8 mouse cellular contexts compared by ENCODE assay signal in the genomic region with DNA sequence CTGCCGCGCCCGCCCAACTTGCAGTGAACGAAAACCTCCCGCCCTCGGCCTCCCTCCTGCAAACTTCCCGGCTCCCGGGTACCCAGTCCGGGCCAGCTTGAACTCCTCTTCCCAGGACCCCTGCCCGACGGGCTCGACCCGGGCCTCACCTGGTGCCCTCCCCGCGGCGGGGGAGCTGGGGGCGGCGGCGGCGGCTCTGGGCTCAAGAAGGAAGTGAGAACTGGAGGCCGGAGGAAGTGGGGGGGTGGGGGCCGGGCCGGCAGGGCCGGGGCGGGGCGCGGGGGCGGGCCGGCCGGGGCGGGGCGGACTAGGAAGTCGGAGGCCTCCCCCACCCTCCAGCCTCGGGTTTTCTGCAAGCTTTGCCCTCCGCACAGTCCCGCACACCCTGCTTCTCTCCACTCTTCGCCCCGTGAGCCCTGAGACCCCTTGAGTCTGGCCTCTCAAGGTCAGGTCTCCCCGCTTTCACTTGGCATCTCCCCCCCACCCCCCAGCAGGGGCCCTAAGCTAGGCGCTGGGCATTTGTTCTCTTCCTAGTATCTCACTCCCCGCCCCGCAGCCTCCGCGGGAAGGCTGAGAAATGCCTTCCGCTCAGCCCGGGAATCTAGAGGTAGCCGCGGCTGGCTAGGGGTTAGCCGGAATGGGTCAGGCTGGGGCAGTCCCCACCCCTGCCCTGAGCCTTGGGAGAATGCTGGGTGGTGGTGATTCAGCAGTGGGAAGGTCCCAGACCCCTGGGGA. TPM values are rescaled to one million over a fixed set of nuclear protein-coding genes. Genes with fewer than 3 reads are reported as not detected.
A peak's percentile ranks its signal among the peaks of the same experiment; 100 is the strongest.
DNase-seq lines count a peak whose midpoint lies in the region; ATAC-seq and TF ChIP-seq lines count a peak whose summit lies in the region.

No protein-coding gene starts in this region.

- H3K27ac ChIP-seq in forebrain, embryonic 10.5 days: peak overlapping the region; percentile 97
- peak overlapping the region; percentile 91 for H3K27ac ChIP-seq in heart, embryonic 16.5 days (ENCODE audit: low read length)
- peak overlapping the region; percentile 99 for H3K27ac ChIP-seq in lung, embryonic 15.5 days
- peak overlapping the region; percentile 88 for H3K27ac ChIP-seq in neural tube, embryonic 15.5 days (replicated peaks)

- no peaks in the 10 kb centered on the region for H3K9me3 ChIP-seq in E14TG2a.4 (ENCODE audit: low read length)
- no peaks in the 10 kb centered on the region for H3K9me3 ChIP-seq in forebrain, embryonic 10.5 days
- no peaks in the 10 kb centered on the region for H3K9me3 ChIP-seq in heart, embryonic 16.5 days (replicated peaks; ENCODE audit: control insufficient read depth, low read length)
- no peaks in the 10 kb centered on the region for H3K9me3 ChIP-seq in lung, embryonic 15.5 days
- no peaks in the 10 kb centered on the region for H3K9me3 ChIP-seq in neural tube, embryonic 15.5 days (replicated peaks)

- DNase-seq in c-Kit-positive CD71-negative TER-119-negative erythroid progenitor cells, embryonic 14.5 days (ENCODE audit: low read depth): peak; percentile 49
- peak; percentile 75 for DNase-seq in forebrain, embryonic 10.5 days (ENCODE audit: extremely low spot score, low spot score)
- peak; percentile 88 for DNase-seq in kidney, postnatal 14 days
- DNase-seq in testis, postnatal 14 days (ENCODE audit: low spot score): peak; percentile 77

- H3K36me3 ChIP-seq in E14TG2a.4 (ENCODE audit: insufficient read depth, low read length): no peaks in the 10 kb centered on the region
- no peaks in the 10 kb centered on the region for H3K36me3 ChIP-seq in forebrain, embryonic 10.5 days (replicated peaks)
- no peaks in the 10 kb centered on the region for H3K36me3 ChIP-seq in heart, embryonic 16.5 days (ENCODE audit: control insufficient read depth, insufficient read depth)
- H3K36me3 ChIP-seq in lung, embryonic 15.5 days: no peaks in the 10 kb centered on the region
- H3K36me3 ChIP-seq in neural tube, embryonic 15.5 days: no peaks in the 10 kb centered on the region

- H3K9ac ChIP-seq in heart, embryonic 16.5 days (ENCODE audit: low read length): peak overlapping the region; percentile 99
- H3K9ac ChIP-seq in lung, embryonic 15.5 days: peak overlapping the region; percentile 83
- H3K9ac ChIP-seq in neural tube, embryonic 15.5 days (replicated peaks): peak overlapping the region; percentile 77

- 2% methylated on average over 36 of the region's 49 CpGs for WGBS in forebrain, embryonic 10.5 days
- under 1% methylated on average over 31 of the region's 49 CpGs for WGBS in heart, embryonic 16.5 days
- WGBS in lung, embryonic 15.5 days: under 1% methylated on average over 43 of the region's 49 CpGs
- WGBS in neural tube, embryonic 15.5 days: under 1% methylated on average over 46 of the region's 49 CpGs

- peak overlapping the region; percentile 92 for H3K4me3 ChIP-seq in E14TG2a.4 (replicated peaks; ENCODE audit: low read length)
- peak overlapping the region; percentile 70 for H3K4me3 ChIP-seq in forebrain, embryonic 10.5 days
- H3K4me3 ChIP-seq in heart, embryonic 16.5 days (ENCODE audit: low read length): peak overlapping the region; percentile 94
- peak overlapping the region; percentile 78 for H3K4me3 ChIP-seq in lung, embryonic 15.5 days
- H3K4me3 ChIP-seq in neural tube, embryonic 15.5 days (replicated peaks): peak overlapping the region; percentile 69

- H3K4me1 ChIP-seq in E14TG2a.4 (replicated peaks; ENCODE audit: low read depth, low read length): peaks cover 51% of the 10 kb centered on the region
- peaks cover 60% of the 10 kb centered on the region for H3K4me1 ChIP-seq in forebrain, embryonic 10.5 days
- H3K4me1 ChIP-seq in heart, embryonic 16.5 days (ENCODE audit: control insufficient read depth, insufficient read depth, low read length): peaks cover 46% of the 10 kb centered on the region
- H3K4me1 ChIP-seq in lung, embryonic 15.5 days: peaks cover 45% of the 10 kb centered on the region
- H3K4me1 ChIP-seq in neural tube, embryonic 15.5 days: peaks cover 47% of the 10 kb centered on the region

- peaks cover 33% of the 10 kb centered on the region for H3K27me3 ChIP-seq in E14TG2a.4 (ENCODE audit: insufficient read depth, low read length)
- no peaks in the 10 kb centered on the region for H3K27me3 ChIP-seq in forebrain, embryonic 10.5 days (ENCODE audit: poor library complexity, severe bottlenecking)
- no peaks in the 10 kb centered on the region for H3K27me3 ChIP-seq in heart, embryonic 16.5 days (ENCODE audit: control insufficient read depth, insufficient read depth, low read length)
- H3K27me3 ChIP-seq in lung, embryonic 15.5 days: no peaks in the 10 kb centered on the region
- H3K27me3 ChIP-seq in neural tube, embryonic 15.5 days (replicated peaks): no peaks in the 10 kb centered on the region

- no peak for TF ChIP-seq CTCF in E14TG2a.4 (conservative IDR thresholded peaks at IDR 0.05; ENCODE audit: low read length)

- peak; percentile 85 for ATAC-seq in heart, embryonic 16.5 days (replicated peaks; ENCODE audit: extremely low read depth, insufficient read depth, low FRiP score)
- peak; percentile 87 for ATAC-seq in lung, embryonic 15.5 days (ENCODE audit: borderline replicate concordance, extremely low read depth, low FRiP score, low TSS enrichment)
- peak; percentile 84 for ATAC-seq in neural tube, embryonic 15.5 days (ENCODE audit: low FRiP score)

- H3K4me2 ChIP-seq in heart, embryonic 16.5 days (ENCODE audit: low read depth, low read length): peak overlapping the region; percentile 84
- H3K4me2 ChIP-seq in lung, embryonic 15.5 days: peak overlapping the region; percentile 86
- H3K4me2 ChIP-seq in neural tube, embryonic 15.5 days: peak overlapping the region; percentile 96

RNA-seq across cellular contexts. Expression of a gene that starts 5.8 kb away (rescaled TPM):
- 37.9 and 39.2 TPM in 2 replicates for polyA plus RNA-seq in forebrain, embryonic 10.5 days (2016; fragmentation: Nextera tagmentation; extraction: Ambion mirVana)
- 54.1 and 59.6 TPM in 2 replicates for polyA plus RNA-seq in heart, embryonic 16.5 days (2015; fragmentation: Nextera tagmentation; extraction: Ambion mirVana)
- 72.8 and 74.5 TPM in 2 replicates for polyA plus RNA-seq in lung, embryonic 15.5 days (2015; fragmentation: Nextera tagmentation; extraction: Ambion mirVana)
- 18.4 and 37.9 TPM in 2 replicates for polyA plus RNA-seq in neural tube, embryonic 15.5 days (2015; fragmentation: Nextera tagmentation; extraction: Ambion mirVana)

RNA-seq across cellular contexts. Expression of a gene that starts 17.5 kb away (rescaled TPM):
- polyA plus RNA-seq in forebrain, embryonic 10.5 days (2016; fragmentation: Nextera tagmentation; extraction: Ambion mirVana): 11.6 and 11.7 TPM in 2 replicates
- polyA plus RNA-seq in heart, embryonic 16.5 days (2015; fragmentation: Nextera tagmentation; extraction: Ambion mirVana): 16.2 and 18.5 TPM in 2 replicates
- 16.7 and 20.1 TPM in 2 replicates for polyA plus RNA-seq in lung, embryonic 15.5 days (2015; fragmentation: Nextera tagmentation; extraction: Ambion mirVana)
- polyA plus RNA-seq in neural tube, embryonic 15.5 days (2015; fragmentation: Nextera tagmentation; extraction: Ambion mirVana): 13.2 and 17.0 TPM in 2 replicates

RNA-seq across cellular contexts. Expression of a gene that starts 40.1 kb away (rescaled TPM):
- 54.7 and 55.0 TPM in 2 replicates for polyA plus RNA-seq in forebrain, embryonic 10.5 days (2016; fragmentation: Nextera tagmentation; extraction: Ambion mirVana)
- polyA plus RNA-seq in heart, embryonic 16.5 days (2015; fragmentation: Nextera tagmentation; extraction: Ambion mirVana): 56.4 and 61.6 TPM in 2 replicates
- 81.0 and 91.8 TPM in 2 replicates for polyA plus RNA-seq in lung, embryonic 15.5 days (2015; fragmentation: Nextera tagmentation; extraction: Ambion mirVana)
- 57.0 and 62.9 TPM in 2 replicates for polyA plus RNA-seq in neural tube, embryonic 15.5 days (2015; fragmentation: Nextera tagmentation; extraction: Ambion mirVana)

RNA-seq across cellular contexts. Expression of a gene that starts 40.1 kb away (rescaled TPM):
- polyA plus RNA-seq in forebrain, embryonic 10.5 days (2016; fragmentation: Nextera tagmentation; extraction: Ambion mirVana): 45.9 and 48.7 TPM in 2 replicates
- 20.7 and 20.8 TPM in 2 replicates for polyA plus RNA-seq in heart, embryonic 16.5 days (2015; fragmentation: Nextera tagmentation; extraction: Ambion mirVana)
- 33.8 and 35.3 TPM in 2 replicates for polyA plus RNA-seq in lung, embryonic 15.5 days (2015; fragmentation: Nextera tagmentation; extraction: Ambion mirVana)
- 18.1 and 21.2 TPM in 2 replicates for polyA plus RNA-seq in neural tube, embryonic 15.5 days (2015; fragmentation: Nextera tagmentation; extraction: Ambion mirVana)

Comparison
In these comparisons a context has a peak if more than half of its experiments do, and no peak if none do; other contexts are left out.
1. Peak in every context shown above with its lines: DNase-seq, ATAC-seq, H3K4me3 ChIP-seq and H3K27ac ChIP-seq.